Mouse (Mus musculus): ENCODE measurements around the gene Vpreb3.

DNA sequence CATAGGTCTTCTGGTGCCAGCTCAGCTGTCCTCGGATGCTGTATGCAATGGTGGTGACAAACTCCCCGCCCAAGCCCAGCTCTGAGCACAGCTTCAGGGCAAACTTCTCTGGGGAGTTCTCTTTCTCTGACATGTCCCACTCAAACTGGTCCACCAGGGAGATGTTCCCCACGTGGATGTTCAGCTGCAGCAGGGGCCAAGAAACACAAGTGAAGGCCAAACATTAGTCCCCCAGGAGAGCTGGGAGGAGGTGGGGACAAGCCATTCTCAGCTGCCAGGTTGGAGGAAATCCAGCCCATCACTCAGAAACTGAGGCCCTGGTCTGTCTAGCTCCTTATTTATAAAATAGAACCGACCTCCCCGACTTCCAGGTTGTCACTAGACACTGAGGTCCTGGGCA is 38.5 kb upstream of the Vpreb3 start:
- TF ChIP-seq EP300 (IDR thresholded peaks at IDR 0.05; ENCODE audit: low read depth) (no peak), CTCF (IDR thresholded peaks at IDR 0.05; ENCODE audit: low read depth) (no peak)
